Mouse (Mus musculus): ENCODE data around the gene Plekhg5. TPM values are rescaled to one million over a fixed set of nuclear protein-coding genes. Genes with fewer than 3 reads are reported as not detected.
A peak's percentile ranks its signal among the peaks of the same experiment; 100 is the strongest.
"Not testable (repeated sequence)": the region's sequence is repeated elsewhere in the genome, so short reads cannot be mapped to it uniquely, and the experiment has no call there.

Gene Plekhg5
- total RNA-seq (2022), result 10 to 100 TPM; 72.6 to 90.6 (median 82.4) TPM

GRCm38 (mm10) chr4:152072121-152072601 is at the start of gene Plekhg5:
Plekhg5 (plus strand) TSS chr4:152072498.
- no peak for DNase-seq (ENCODE audit: low spot score in 2 of 2)

- no peak for DNase-seq (ENCODE audit: low spot score in 2 of 2)
Measured at GRCm38 (mm10) chr4:152022506-152022905, 49.8 kb upstream of the Plekhg5 start.

- no peak for DNase-seq (ENCODE audit: low spot score in 2 of 2)
Measured at GRCm38 (mm10) chr4:152024525-152024924, 47.8 kb upstream of the Plekhg5 start.

GRCm38 (mm10) chr4:152026751-152027508 is 45.4 kb upstream of the Plekhg5 start:
- DNase-seq (ENCODE audit: low spot score in 2 of 2), result no peak

- peak; percentile 92 to 97 for DNase-seq (ENCODE audit: low spot score in 2 of 2)
Measured at GRCm38 (mm10) chr4:152027524-152027923, 44.8 kb upstream of the Plekhg5 start, which contains the start of gene Zbtb48. Zbtb48 (minus strand) TSS chr4:152027671.

- no peak for DNase-seq (ENCODE audit: low spot score in 2 of 2)
Measured at GRCm38 (mm10) chr4:152028456-152028855, 43.8 kb upstream of the Plekhg5 start.

GRCm38 (mm10) chr4:152029087-152029486 is 43.2 kb upstream of the Plekhg5 start:
- DNase-seq (ENCODE audit: low spot score in 2 of 2), result no peak

- DNase-seq (ENCODE audit: low spot score in 2 of 2), result no peak
Measured at GRCm38 (mm10) chr4:152029997-152030396, 42.3 kb upstream of the Plekhg5 start.

- DNase-seq (ENCODE audit: low spot score in 2 of 2), result no peak
Measured at GRCm38 (mm10) chr4:152032922-152033321, 39.4 kb upstream of the Plekhg5 start.

GRCm38 (mm10) chr4:152036464-152036863 is 35.8 kb upstream of the Plekhg5 start:
- DNase-seq (ENCODE audit: low spot score in 2 of 2), result not testable (repeated sequence)

GRCm38 (mm10) chr4:152038225-152038984 is 33.9 kb upstream of the Plekhg5 start, which contains the start of gene Tas1r1:
Tas1r1 (minus strand) TSS chr4:152038568.
- no peak for DNase-seq (ENCODE audit: low spot score in 2 of 2)

- peak; percentile 82 to 90 for DNase-seq (ENCODE audit: low spot score in 2 of 2)
Measured at GRCm38 (mm10) chr4:152038985-152039830, 33.1 kb upstream of the Plekhg5 start, which contains the start of gene Nol9. Nol9 (plus strand) TSS chr4:152039321.

- DNase-seq (ENCODE audit: low spot score in 2 of 2), result no peak
Measured at GRCm38 (mm10) chr4:152039831-152040310, 32.4 kb upstream of the Plekhg5 start.

GRCm38 (mm10) chr4:152041924-152042641 is 30.2 kb upstream of the Plekhg5 start:
- DNase-seq (ENCODE audit: low spot score in 2 of 2), result no peak

- DNase-seq (ENCODE audit: low spot score in 2 of 2), result no peak
Measured at GRCm38 (mm10) chr4:152043171-152043570, 29.1 kb upstream of the Plekhg5 start.

GRCm38 (mm10) chr4:152044609-152045008 is 27.7 kb upstream of the Plekhg5 start:
- no peak for DNase-seq (ENCODE audit: low spot score in 2 of 2)

- no peak for DNase-seq (ENCODE audit: low spot score in 2 of 2)
Measured at GRCm38 (mm10) chr4:152062390-152063110, 9.7 kb upstream of the Plekhg5 start.

- DNase-seq (ENCODE audit: low spot score in 2 of 2), result no peak
Measured at GRCm38 (mm10) chr4:152067280-152067679, 5.0 kb upstream of the Plekhg5 start.

GRCm38 (mm10) chr4:152068166-152068724 is 4.1 kb upstream of the Plekhg5 start:
- DNase-seq (ENCODE audit: low spot score in 2 of 2), result no peak
